ENCODE assay signal across 8 mouse cellular contexts in the genomic region with DNA sequence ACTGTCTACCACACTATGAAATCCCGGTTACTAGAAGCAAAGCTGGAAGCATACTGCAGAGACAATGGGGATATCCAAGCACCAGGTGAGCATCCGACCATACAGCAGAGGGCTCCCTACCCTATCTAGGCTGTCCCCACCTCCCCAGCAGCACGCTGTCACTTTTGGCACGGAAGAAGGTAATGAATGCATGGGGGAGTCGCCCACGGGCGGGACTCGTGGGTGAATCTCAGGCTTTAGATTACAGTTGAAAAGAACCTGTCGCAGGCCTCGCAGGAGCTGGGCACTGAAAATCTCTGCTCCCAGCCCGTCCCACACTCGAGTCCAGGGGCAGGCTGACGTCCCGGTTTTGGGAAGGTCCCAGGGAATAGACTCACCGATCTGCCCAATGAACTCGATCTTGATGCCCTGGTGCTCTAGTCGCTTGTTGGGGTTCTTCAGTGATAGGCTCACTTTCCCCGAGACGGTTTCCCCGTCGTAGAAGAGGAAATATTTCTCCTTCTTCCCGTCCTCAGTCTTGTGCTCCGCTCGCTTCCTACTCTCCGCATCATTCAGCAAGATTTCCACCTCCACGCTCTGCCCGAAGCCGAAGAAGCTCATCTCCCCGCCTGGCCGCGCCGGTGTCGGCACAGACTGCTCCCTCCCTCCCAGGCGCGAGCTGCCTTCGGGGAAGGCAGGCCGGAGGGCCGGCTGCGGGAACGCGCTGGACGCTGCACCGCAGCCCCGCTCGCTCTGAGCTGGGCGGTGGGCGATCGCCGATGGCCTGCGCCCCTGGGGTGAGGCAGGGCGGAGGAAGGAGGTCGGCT. TPM values are rescaled to one million over a fixed set of nuclear protein-coding genes. Genes with fewer than 3 reads are reported as not detected.
DNase-seq lines count a peak whose midpoint lies in the region; ATAC-seq lines count a peak whose summit lies in the region.

No protein-coding gene starts in this region.

- ATAC-seq in embryonic facial prominence, embryonic 13.5 days (ENCODE audit: insufficient number of reproducible peaks, insufficient read depth, low FRiP score, low TSS enrichment, low read depth): peak; percentile 10
- ATAC-seq in limb, embryonic 15.5 days (ENCODE audit: insufficient number of reproducible peaks, low FRiP score, low TSS enrichment, low read depth): no peak; the same call in 1 of the 2 replicates
- peak; percentile 50 for ATAC-seq in midbrain, embryonic 16.5 days

- no peaks in the 10 kb centered on the region for H3K27me3 ChIP-seq in embryonic facial prominence, embryonic 13.5 days
- no peaks in the 10 kb centered on the region for H3K27me3 ChIP-seq in limb, embryonic 15.5 days
- no peaks in the 10 kb centered on the region for H3K27me3 ChIP-seq in midbrain, embryonic 16.5 days (ENCODE audit: control insufficient read depth, insufficient read depth, low read depth, low read length)

- H3K9me3 ChIP-seq in embryonic facial prominence, embryonic 13.5 days: no peaks in the 10 kb centered on the region
- no peaks in the 10 kb centered on the region for H3K9me3 ChIP-seq in limb, embryonic 15.5 days
- H3K9me3 ChIP-seq in midbrain, embryonic 16.5 days (replicated peaks; ENCODE audit: control insufficient read depth, low read length, poor library complexity, severe bottlenecking): no peaks in the 10 kb centered on the region

- WGBS in embryonic facial prominence, embryonic 13.5 days: under 1% methylated on average over 52 of the region's 52 CpGs
- under 1% methylated on average over 51 of the region's 52 CpGs for WGBS in limb, embryonic 15.5 days
- WGBS in midbrain, embryonic 16.5 days: under 1% methylated on average over 52 of the region's 52 CpGs

- H3K27ac ChIP-seq in embryonic facial prominence, embryonic 13.5 days: peak overlapping the region; percentile 91
- H3K27ac ChIP-seq in limb, embryonic 15.5 days: peak overlapping the region; percentile 91
- H3K27ac ChIP-seq in midbrain, embryonic 16.5 days (ENCODE audit: low read length): peak overlapping the region; percentile 89

- H3K36me3 ChIP-seq in embryonic facial prominence, embryonic 13.5 days: peaks cover 3% of the 10 kb centered on the region; the same call in 1 of the 2 replicates
- 0 out of 2 replicates have a peak, but pooled peaks cover 3% of the 10 kb centered on the region for H3K36me3 ChIP-seq in limb, embryonic 15.5 days
- H3K36me3 ChIP-seq in midbrain, embryonic 16.5 days (ENCODE audit: control insufficient read depth, insufficient read depth, low read length): no peaks in the 10 kb centered on the region

- peak overlapping the region; percentile 91 for H3K4me2 ChIP-seq in embryonic facial prominence, embryonic 13.5 days
- peak overlapping the region; percentile 85 for H3K4me2 ChIP-seq in limb, embryonic 15.5 days
- H3K4me2 ChIP-seq in midbrain, embryonic 16.5 days (ENCODE audit: low read length): peak overlapping the region; percentile 82

- H3K4me1 ChIP-seq in embryonic facial prominence, embryonic 13.5 days: peaks cover 43% of the 10 kb centered on the region
- H3K4me1 ChIP-seq in limb, embryonic 15.5 days: peaks cover 43% of the 10 kb centered on the region
- H3K4me1 ChIP-seq in midbrain, embryonic 16.5 days (ENCODE audit: control insufficient read depth, insufficient read depth, low read length): peaks cover 52% of the 10 kb centered on the region

- peak overlapping the region; percentile 98 for H3K4me3 ChIP-seq in embryonic facial prominence, embryonic 13.5 days
- peak overlapping the region; percentile 98 for H3K4me3 ChIP-seq in limb, embryonic 15.5 days
- H3K4me3 ChIP-seq in midbrain, embryonic 16.5 days (ENCODE audit: low read depth, low read length): peak overlapping the region; percentile 97

- DNase-seq in 3T3-L1 (ENCODE audit: low read depth, low spot score): peak; percentile 47
- peak; percentile 20 for DNase-seq in adrenal gland, adult 8-10 months
- peak; percentile 34 for DNase-seq in heart, adult 8-10 months (ENCODE audit: low spot score)
- peak; percentile 22 to 30 for DNase-seq in kidney, adult 8-10 months
- DNase-seq in spleen, postnatal 4 days (ENCODE audit: low spot score in 2 of 2): peak; percentile 20 to 83

- peak overlapping the region; percentile 97 for H3K9ac ChIP-seq in embryonic facial prominence, embryonic 13.5 days
- H3K9ac ChIP-seq in limb, embryonic 15.5 days: peak overlapping the region; percentile 97
- H3K9ac ChIP-seq in midbrain, embryonic 16.5 days (ENCODE audit: low read depth, low read length): peak overlapping the region; percentile 98

RNA-seq across cellular contexts. Expression of gene Vps26b, which starts 0.6 kb away (rescaled TPM):
- 10 to 100 TPM; 42.2 to 49.8 (median 44.1) TPM for total RNA-seq in adrenal gland, adult 8-10 months (2022)
- 36.1 and 40.4 TPM in 2 replicates for polyA plus RNA-seq in embryonic facial prominence, embryonic 13.5 days (2015; fragmentation: Nextera tagmentation; extraction: Ambion mirVana)
- 10 to 100 TPM; 28.6 to 31.8 (median 30.4) TPM for total RNA-seq in heart, adult 8-10 months (2022)
- 36.4 and 36.5 TPM in 2 replicates for polyA plus RNA-seq in limb, embryonic 15.5 days (2015; fragmentation: Nextera tagmentation; extraction: Ambion mirVana)
- 88.0 and 89.0 TPM in 2 replicates for polyA plus RNA-seq in midbrain, embryonic 16.5 days (2015; fragmentation: Nextera tagmentation; extraction: Ambion mirVana)

RNA-seq across cellular contexts. Expression of gene Ncapd3, which starts 0.8 kb away (rescaled TPM):
- 10 to 100 TPM; 13.0 to 20.1 (median 16.3) TPM for total RNA-seq in adrenal gland, adult 8-10 months (2022)
- 27.2 and 28.9 TPM in 2 replicates for polyA plus RNA-seq in embryonic facial prominence, embryonic 13.5 days (2015; fragmentation: Nextera tagmentation; extraction: Ambion mirVana)
- total RNA-seq in heart, adult 8-10 months (2022): 10 to 100 TPM in 3 of 4 experiments, 1 to 10 TPM in 1; 9.1 to 10.6 (median 10.3) TPM
- polyA plus RNA-seq in limb, embryonic 15.5 days (2015; fragmentation: Nextera tagmentation; extraction: Ambion mirVana): 21.3 and 21.6 TPM in 2 replicates
- 14.9 and 15.3 TPM in 2 replicates for polyA plus RNA-seq in midbrain, embryonic 16.5 days (2015; fragmentation: Nextera tagmentation; extraction: Ambion mirVana)

RNA-seq across cellular contexts. Expression of gene Thyn1, which starts 29.7 kb away (rescaled TPM):
- 10 to 100 TPM; 44.9 to 56.8 (median 49.1) TPM for total RNA-seq in adrenal gland, adult 8-10 months (2022)
- polyA plus RNA-seq in embryonic facial prominence, embryonic 13.5 days (2015; fragmentation: Nextera tagmentation; extraction: Ambion mirVana): 132 and 154 TPM in 2 replicates
- total RNA-seq in heart, adult 8-10 months (2022): 10 to 100 TPM; 24.8 to 30.0 (median 25.8) TPM
- 97.4 and 107 TPM in 2 replicates for polyA plus RNA-seq in limb, embryonic 15.5 days (2015; fragmentation: Nextera tagmentation; extraction: Ambion mirVana)
- 123 and 129 TPM in 2 replicates for polyA plus RNA-seq in midbrain, embryonic 16.5 days (2015; fragmentation: Nextera tagmentation; extraction: Ambion mirVana)

RNA-seq across cellular contexts. Expression of gene Acad8, which starts 29.9 kb away (rescaled TPM):
- total RNA-seq in adrenal gland, adult 8-10 months (2022): 10 to 100 TPM; 88.0 to 99.3 (median 96.0) TPM
- 54.1 and 54.5 TPM in 2 replicates for polyA plus RNA-seq in embryonic facial prominence, embryonic 13.5 days (2015; fragmentation: Nextera tagmentation; extraction: Ambion mirVana)
- total RNA-seq in heart, adult 8-10 months (2022): 10 to 100 TPM; 55.4 to 70.1 (median 62.1) TPM
- polyA plus RNA-seq in limb, embryonic 15.5 days (2015; fragmentation: Nextera tagmentation; extraction: Ambion mirVana): 49.4 and 50.4 TPM in 2 replicates
- 33.2 and 33.9 TPM in 2 replicates for polyA plus RNA-seq in midbrain, embryonic 16.5 days (2015; fragmentation: Nextera tagmentation; extraction: Ambion mirVana)
